Mouse (Mus musculus) fat pad, adult 2 months (tissue): ENCODE data around the gene Trim15.
"Not testable (repeated sequence)": the region's sequence is repeated elsewhere in the genome, so short reads cannot be mapped to it uniquely, and the experiment has no call there.

Experiments used
- DNase-seq: peaks from one replicate; pipeline ENCODE4 v3.0.0-alpha.2; 2011; ENCODE audit warnings: low read depth, low spot score; ENCODE audit errors: extremely low read depth

Trim15 gene

DNA sequence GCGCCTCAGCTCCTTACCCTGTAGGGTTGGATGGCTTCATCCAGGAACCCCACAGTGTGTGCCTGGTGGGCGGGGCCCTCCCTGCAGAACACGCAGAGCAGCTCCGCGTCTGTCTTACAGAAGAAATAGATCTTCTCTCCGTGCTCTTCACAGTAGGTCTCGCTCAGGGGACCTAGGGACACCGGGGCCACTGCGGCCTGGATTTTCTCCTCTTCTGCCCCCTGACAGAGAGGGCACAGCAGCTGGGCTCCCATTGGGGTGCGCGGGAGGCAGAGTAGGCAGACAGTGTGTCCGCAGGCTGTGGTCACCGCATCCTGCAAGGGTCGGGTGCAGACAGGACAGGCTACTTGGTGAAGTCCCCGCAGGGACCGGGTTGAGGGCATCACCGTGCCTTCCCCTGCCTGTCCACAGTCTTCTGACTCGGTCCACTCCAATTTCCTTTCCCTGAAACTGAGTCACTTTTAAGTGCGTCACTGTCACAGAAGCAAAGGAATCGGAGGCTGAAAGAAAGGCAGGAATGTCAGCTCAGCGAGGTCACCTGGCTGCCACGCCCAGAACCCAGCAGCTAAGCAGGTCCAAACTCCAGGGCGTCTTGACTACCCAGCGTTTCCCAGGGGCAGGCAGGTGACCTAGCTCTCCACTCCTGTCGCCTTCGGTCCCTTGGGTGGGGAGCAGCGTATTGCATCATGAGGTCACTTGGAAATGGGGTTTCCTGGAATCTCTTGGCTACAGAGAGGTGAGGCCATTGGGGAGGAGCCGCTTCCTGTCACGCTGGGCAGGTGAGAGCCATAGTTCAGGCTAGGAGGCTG is at the start of gene Trim15:
TSS of gene Trim15 (minus strand) at position 492 of the 809 bp plus-strand sequence.
- DNase-seq, result no peak

DNA sequence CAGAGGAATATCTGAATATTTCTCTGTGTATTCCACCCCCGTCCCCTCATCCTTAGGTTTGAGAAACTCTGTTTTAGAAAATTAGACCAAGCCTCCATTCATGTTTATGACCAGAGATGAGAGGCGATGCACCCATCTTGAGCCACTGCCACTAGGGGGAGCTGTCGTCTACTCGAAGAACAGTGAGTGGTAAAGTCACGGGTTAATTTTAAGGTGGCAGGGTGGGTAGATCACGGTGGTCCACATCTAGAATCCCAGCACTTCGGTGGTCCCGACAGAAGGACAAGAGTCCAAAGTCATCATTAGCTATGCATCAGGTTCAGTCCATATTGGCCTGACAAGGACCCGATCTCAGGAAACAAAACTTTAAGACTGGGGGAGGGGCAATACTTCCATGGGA is 48.1 kb upstream of the Trim15 start:
- DNase-seq, result no peak

- no peak for DNase-seq
Measured at GRCm38 (mm10) chr17:36914108-36914507, 47.1 kb upstream of the Trim15 start.

DNA sequence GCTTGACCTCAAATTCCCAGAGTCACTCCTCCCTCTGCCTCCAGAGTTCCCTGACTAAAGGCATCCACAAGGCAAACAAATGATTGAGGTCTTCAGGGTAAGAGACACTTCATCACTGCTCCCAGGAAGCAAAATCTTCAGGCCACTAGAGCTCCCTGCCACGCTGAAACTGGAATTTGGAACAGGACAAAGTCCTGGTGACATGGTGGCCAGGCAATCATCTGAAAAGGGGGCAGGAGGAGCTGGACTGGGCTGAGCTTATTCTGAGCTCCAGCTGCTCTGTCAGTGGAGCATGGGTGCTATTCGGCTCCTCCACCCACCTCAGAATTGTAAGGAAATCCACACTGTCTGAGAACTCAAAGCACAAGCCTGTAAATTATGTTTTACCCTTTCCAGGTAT is 45.0 kb upstream of the Trim15 start:
- no peak for DNase-seq

GRCm38 (mm10) chr17:36909802-36910201 is 42.8 kb upstream of the Trim15 start:
- no peak for DNase-seq

GRCm38 (mm10) chr17:36908235-36908634 is 41.2 kb upstream of the Trim15 start:
- DNase-seq, result no peak

DNA sequence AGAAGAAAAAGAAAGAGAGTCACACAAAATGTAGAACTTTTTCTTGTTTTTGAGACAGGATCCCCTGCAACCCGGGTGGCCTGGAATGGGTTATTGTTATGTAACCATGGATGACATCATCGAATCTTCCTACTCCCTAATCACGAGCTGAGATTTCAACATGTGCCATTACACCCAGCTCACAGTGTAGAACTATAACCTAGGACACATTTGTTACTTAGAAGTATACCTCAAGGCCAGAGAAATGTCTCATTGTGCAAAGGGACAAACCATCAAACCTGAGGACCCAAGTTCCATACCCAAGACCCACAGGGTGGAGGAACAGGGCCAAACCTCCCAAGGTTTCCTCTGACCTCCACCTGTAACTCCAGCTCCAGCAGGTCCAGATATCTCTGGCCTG is 36.6 kb upstream of the Trim15 start:
- no peak for DNase-seq

GRCm38 (mm10) chr17:36900691-36901090 is 33.7 kb upstream of the Trim15 start:
- no peak for DNase-seq

GRCm38 (mm10) chr17:36900001-36900400 is 33.0 kb upstream of the Trim15 start:
- no peak for DNase-seq

- no peak for DNase-seq
Measured at GRCm38 (mm10) chr17:36899376-36899775, 32.4 kb upstream of the Trim15 start.

DNA sequence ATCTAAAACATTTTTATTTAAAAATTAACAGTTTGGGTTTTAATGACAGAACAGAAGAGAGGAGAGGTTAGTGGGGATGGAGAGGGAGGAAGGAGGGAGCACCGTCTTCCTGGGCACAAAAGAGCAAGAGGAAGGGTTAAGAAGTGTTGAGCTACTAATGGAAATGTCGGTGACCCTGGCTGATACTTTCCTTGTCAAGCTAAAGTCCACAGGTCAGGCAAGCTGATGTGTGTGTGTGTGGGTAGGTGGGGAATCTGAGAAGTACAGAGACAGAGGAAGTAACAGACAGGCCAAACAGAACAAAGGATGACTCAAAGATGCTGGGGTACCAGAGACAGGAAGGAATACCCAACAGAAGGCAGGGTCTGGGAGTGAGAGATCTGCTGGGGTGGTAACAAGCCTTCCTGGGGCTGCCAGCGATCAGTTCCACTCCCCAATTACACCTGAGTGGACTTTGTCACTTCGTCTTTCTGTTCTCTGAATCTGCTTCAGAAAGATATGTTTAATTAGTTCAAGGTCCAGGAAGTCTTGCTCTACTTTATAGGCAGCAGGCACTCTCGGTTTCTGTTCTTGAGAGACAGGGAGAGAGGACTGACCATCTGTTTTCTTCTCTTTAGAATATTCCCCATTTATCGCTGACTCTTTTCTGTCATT is 30.7 kb upstream of the Trim15 start, which contains the start of gene Trim31:
TSS of gene Trim31 (plus strand) at position 567 of the 654 bp plus-strand sequence.
- DNase-seq, result no peak

DNA sequence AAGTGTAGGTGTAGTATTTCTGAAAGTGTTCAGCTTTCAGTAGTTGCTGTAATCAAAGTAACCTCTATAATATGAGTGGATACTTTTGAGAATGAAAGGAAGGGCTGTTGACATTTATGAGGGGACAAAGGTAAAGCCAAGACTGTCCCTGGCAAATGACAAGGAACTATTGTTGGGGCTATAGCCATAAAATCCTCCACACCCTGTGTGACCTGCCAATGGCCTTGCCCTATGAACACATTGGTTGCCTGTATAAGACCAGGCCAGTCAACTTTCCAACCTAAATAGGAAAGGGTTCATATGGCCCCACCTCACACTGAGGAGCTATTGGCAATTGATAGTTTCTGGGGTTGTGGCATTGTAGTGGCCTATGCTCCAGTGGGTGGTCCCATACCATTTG is 30.1 kb upstream of the Trim15 start:
- DNase-seq, result no peak

DNA sequence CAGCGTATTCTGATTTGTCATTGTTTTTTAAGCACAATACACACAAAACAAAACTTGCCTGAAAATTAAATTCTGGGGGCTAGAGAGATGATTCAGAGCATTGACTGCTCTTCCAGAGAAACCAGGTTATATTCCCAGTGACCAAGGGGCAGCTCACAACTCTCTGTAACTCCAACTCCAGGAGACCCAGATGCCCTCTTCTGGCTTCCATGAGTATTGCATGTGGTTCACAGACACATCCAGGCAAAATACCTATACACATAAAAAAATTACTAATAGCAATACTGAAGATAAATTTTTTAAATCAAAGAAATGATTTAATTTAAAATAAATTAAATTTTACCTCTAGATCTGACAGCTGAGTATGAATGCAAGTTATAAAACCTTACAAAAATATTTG is 29.6 kb upstream of the Trim15 start:
- DNase-seq, result no peak

- no peak for DNase-seq
Measured at GRCm38 (mm10) chr17:36893387-36893786, 26.4 kb upstream of the Trim15 start.

DNA sequence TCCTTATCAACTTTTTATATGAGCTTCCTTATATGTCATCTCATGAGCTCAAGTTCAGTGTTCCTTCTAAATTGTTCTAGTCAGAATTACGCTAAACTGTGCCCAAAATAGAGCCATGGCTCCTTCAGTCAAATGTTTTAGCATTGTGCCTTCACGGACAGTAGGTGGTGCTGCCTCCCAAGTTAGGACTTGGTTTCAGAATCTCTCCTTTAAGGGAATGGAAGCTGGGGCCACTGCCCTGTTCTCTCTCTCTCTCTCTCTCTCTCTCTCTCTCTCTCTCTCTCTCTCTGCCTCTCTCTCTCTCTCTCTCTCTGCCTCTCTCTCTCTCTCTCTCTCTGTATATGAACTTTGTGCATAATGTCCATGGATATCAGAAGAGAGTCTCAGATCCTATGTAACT is 25.4 kb upstream of the Trim15 start:
- no peak for DNase-seq

DNA sequence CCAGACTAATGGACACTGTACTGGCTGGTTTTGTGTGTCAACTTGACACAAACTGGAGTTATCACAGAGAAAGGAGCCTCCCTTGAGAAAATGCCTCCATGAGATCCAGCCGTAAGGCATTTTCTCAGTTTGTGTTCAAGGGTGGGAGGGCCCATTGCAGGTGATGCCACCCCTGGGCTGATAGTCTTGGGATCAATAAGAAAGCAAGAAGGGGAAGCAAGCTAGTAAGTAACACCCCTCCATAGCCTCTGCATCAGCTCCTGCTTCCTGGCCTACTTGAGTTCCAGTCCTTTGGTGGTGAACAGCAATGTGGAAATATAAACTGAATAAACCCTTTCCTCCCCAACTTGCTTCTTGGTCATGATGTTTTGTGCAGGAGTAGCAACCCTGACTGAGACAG is 24.5 kb upstream of the Trim15 start:
- not testable (repeated sequence) for DNase-seq

DNA sequence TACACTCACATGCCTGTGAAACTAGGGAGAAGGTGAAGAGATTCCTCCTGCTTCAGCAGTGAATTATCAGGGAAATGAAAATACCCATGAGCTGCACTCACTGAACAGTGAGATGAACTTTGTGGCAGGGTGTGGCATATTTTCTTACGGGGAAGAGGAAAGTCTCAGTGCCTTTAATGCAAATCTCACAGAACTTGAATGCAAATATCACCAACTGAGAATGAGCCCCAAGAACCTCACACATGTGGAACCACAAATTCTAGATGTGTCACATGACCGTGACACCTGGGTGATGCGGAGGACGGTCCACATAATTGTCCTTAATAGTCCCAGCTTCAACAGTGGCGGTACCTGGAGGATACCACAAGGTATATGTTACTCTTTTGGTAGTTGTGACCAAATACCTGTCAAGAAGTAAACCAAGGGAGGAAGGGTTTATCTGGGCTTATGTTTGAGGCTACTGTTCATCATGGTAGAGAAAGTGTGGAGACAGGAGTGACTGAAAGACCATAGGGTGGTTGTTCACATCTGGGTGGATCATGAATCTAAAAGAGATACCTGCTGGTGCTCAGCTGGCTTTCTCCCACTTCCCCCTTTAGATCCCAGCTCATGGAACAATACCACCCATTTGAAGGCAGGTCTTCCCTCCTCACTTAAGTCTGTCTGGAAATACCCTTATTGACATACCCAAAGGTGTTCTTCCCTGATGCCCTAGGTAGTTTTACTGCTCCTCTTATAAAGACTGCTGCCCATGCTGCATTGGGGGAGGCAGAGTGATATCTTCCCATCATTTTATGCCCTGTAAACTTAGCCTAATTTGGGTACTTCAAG is 23.3 kb upstream of the Trim15 start, which contains the start of gene Trim40:
TSS of gene Trim40 (minus strand) at position 51 of the 831 bp plus-strand sequence.
- no peak for DNase-seq

DNA sequence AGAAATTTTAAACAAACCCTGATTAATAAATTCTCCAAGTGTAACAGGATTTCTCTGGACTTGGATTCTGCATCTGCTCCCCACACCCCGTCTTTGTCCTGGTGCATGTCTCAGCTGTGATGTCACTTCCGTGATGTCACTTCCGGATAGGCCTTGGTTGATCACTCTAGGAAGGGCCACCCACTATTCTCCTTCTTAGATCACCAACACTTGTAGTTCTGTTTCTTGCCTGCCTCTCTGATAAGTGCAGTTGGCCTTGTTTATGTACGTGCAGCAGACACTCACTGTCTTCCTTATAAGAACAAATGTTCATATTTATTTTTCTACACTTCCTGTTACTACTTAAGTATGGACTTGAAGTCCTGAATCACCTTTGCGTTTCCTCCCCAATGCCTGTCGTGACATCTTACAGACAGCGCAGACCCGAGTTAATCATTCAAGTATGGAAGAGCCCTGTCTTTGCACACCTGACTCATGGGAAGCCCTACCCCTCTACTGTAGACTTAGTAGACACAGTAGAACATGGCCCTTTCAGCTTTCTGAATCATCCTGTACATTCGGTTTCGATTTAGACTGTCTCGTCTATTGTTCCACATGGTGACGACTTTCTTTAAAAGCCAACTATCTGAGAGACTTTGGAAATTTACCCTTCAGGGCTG is 18.3 kb upstream of the Trim15 start:
- DNase-seq, result no peak

GRCm38 (mm10) chr17:36883350-36883749 is 16.3 kb upstream of the Trim15 start:
- DNase-seq, result no peak

GRCm38 (mm10) chr17:36874636-36875035 is 7.6 kb upstream of the Trim15 start:
- DNase-seq, result no peak
